Mouse (Mus musculus) heart, postnatal 0 days (tissue): ENCODE measurements at regions not wholly inside any gene's neighbourhood (a gene's known extent, or its start where the extent isn't known, plus 50 kb on each side); places are given as distances from the start of the nearest gene placed in this dataset.

Experiments
- CTCF ChIP-seq: IDR thresholded peaks from 2 replicates; pipeline ENCODE4 v1.5.1; 2016; ENCODE audit warnings: antibody characterized with exemption, control low read depth, low read depth
- EP300 ChIP-seq: IDR thresholded peaks from 2 replicates; pipeline ENCODE4 v1.6.1; 2016; ENCODE audit warnings: antibody characterized with exemption, low read depth

- no peak for TF ChIP-seq CTCF
- TF ChIP-seq EP300: no peak
These were observed 192.4 kb upstream of the Id2 start for GRCm38 (mm10) chr12:25289381-25289780.
